Comparison of ENCODE assay signal across 21 mouse cellular contexts in genomic region chr9:21025258-21025810, GRCm38 (mm10). TPM values are rescaled to one million over a fixed set of nuclear protein-coding genes. Genes with fewer than 3 reads are reported as not detected.
A peak's percentile ranks its signal among the peaks of the same experiment; 100 is the strongest.
DNase-seq lines count a peak whose midpoint lies in the region; ATAC-seq and TF ChIP-seq lines count a peak whose summit lies in the region.
"Had no signal": no experiment of that assay in that cellular context is flagged by ENCODE, and none has a peak within 500 bp of the region (broad histone marks: within the 10 kb centered on the region; RNA-seq: fewer than 3 reads in every experiment).

No protein-coding gene starts in this region.

- H3K4me1 ChIP-seq in embryonic facial prominence, embryonic 14.5 days (ENCODE audit: control insufficient read depth, insufficient read depth, low read length) = peaks cover 12% of the 10 kb centered on the region; the same call in 1 of the 2 replicates
- peaks cover 21% of the 10 kb centered on the region for H3K4me1 ChIP-seq in embryonic facial prominence, embryonic 10.5 days
- peaks cover 5% of the 10 kb centered on the region for H3K4me1 ChIP-seq in midbrain, embryonic 11.5 days (ENCODE audit: control insufficient read depth, insufficient read depth, low read length)
- peaks cover 7% of the 10 kb centered on the region; the same call in 1 of the 2 replicates for H3K4me1 ChIP-seq in midbrain, postnatal 0 days (ENCODE audit: insufficient read depth, low read length)
- peaks cover 11% of the 10 kb centered on the region for H3K4me1 ChIP-seq in hindbrain, embryonic 16.5 days (ENCODE audit: control insufficient read depth, insufficient read depth, low read depth, low read length)

- no peak for TF ChIP-seq CTCF in midbrain, postnatal 0 days (IDR thresholded peaks at IDR 0.05)

- no peak overlapping the region for H3K4me3 ChIP-seq in embryonic facial prominence, embryonic 14.5 days (ENCODE audit: low read depth, low read length)
- no peak overlapping the region for H3K4me3 ChIP-seq in embryonic facial prominence, embryonic 10.5 days
- H3K4me3 ChIP-seq in midbrain, embryonic 11.5 days (ENCODE audit: low read depth, low read length) = no peak overlapping the region
- no peak overlapping the region for H3K4me3 ChIP-seq in midbrain, postnatal 0 days (ENCODE audit: low read depth, low read length)
- H3K4me3 ChIP-seq in hindbrain, embryonic 16.5 days (ENCODE audit: low read length) = no peak overlapping the region
- H3K4me3 ChIP-seq: hindbrain, embryonic 12.5 days had no signal

- no peak for DNase-seq in embryonic facial prominence, embryonic 14.5 days (ENCODE audit: low spot score)
- no peak for DNase-seq in embryonic facial prominence, embryonic 10.5 days (ENCODE audit: low spot score)
- peak; percentile 35 for DNase-seq in midbrain, embryonic 11.5 days (ENCODE audit: low spot score, missing footprints)
- no peak for DNase-seq in midbrain, postnatal 0 days (ENCODE audit: low spot score)
- DNase-seq in lung, postnatal 25 days (ENCODE audit: low spot score) = peak; percentile 87
- no peak for DNase-seq in left cerebral cortex, postnatal 10 days (ENCODE audit: extremely low spot score in 1 of 2, low spot score in 2 of 2)
- no peak for DNase-seq in kidney, postnatal 10 days
- DNase-seq: adrenal gland, adult 2 months; cerebellum, postnatal 36 days; kidney, adult 2 months; kidney, postnatal 25 days; layer of hippocampus, adult 9-11 months; midbrain, embryonic 14.5 days; thymus, adult 2 months had no signal

- no peak overlapping the region for H3K4me2 ChIP-seq in embryonic facial prominence, embryonic 14.5 days (ENCODE audit: low read depth, low read length)
- H3K4me2 ChIP-seq in midbrain, embryonic 11.5 days = no peak overlapping the region
- no peak overlapping the region for H3K4me2 ChIP-seq in midbrain, postnatal 0 days (ENCODE audit: low read depth, low read length, poor library complexity, severe bottlenecking)
- no peak overlapping the region for H3K4me2 ChIP-seq in hindbrain, embryonic 16.5 days (ENCODE audit: low read length)
- H3K4me2 ChIP-seq: hindbrain, embryonic 12.5 days had no signal

- no peak overlapping the region for H3K27ac ChIP-seq in embryonic facial prominence, embryonic 14.5 days (replicated peaks; ENCODE audit: low read depth, low read length)
- no peak overlapping the region for H3K27ac ChIP-seq in embryonic facial prominence, embryonic 10.5 days (replicated peaks)
- no peak overlapping the region for H3K27ac ChIP-seq in midbrain, embryonic 11.5 days (ENCODE audit: low read depth, low read length)
- H3K27ac ChIP-seq in midbrain, postnatal 0 days (ENCODE audit: low read depth, low read length) = no peak overlapping the region
- no peak overlapping the region for H3K27ac ChIP-seq in hindbrain, embryonic 16.5 days (ENCODE audit: low read depth, low read length)
- H3K27ac ChIP-seq: hindbrain, embryonic 12.5 days had no signal

- H3K27me3 ChIP-seq in embryonic facial prominence, embryonic 14.5 days (replicated peaks; ENCODE audit: control insufficient read depth, insufficient read depth, low read length) = peaks cover 25% of the 10 kb centered on the region
- peaks cover 59% of the 10 kb centered on the region for H3K27me3 ChIP-seq in embryonic facial prominence, embryonic 10.5 days (replicated peaks; ENCODE audit: low read depth, poor library complexity, severe bottlenecking)
- peaks cover 24% of the 10 kb centered on the region for H3K27me3 ChIP-seq in midbrain, embryonic 11.5 days (ENCODE audit: control insufficient read depth, insufficient read depth, low read length)
- H3K27me3 ChIP-seq in midbrain, postnatal 0 days (ENCODE audit: insufficient read depth, low read length) = peaks cover 25% of the 10 kb centered on the region
- peaks cover 18% of the 10 kb centered on the region for H3K27me3 ChIP-seq in hindbrain, embryonic 16.5 days (replicated peaks; ENCODE audit: control insufficient read depth, insufficient read depth, low read length)

- H3K9me3 ChIP-seq in embryonic facial prominence, embryonic 14.5 days (ENCODE audit: control insufficient read depth, low read length) = no peaks in the 10 kb centered on the region
- no peaks in the 10 kb centered on the region for H3K9me3 ChIP-seq in embryonic facial prominence, embryonic 10.5 days
- no peaks in the 10 kb centered on the region for H3K9me3 ChIP-seq in midbrain, embryonic 11.5 days (ENCODE audit: control insufficient read depth, low read length)
- no peaks in the 10 kb centered on the region for H3K9me3 ChIP-seq in midbrain, postnatal 0 days (ENCODE audit: low read length)
- H3K9me3 ChIP-seq in hindbrain, embryonic 16.5 days (ENCODE audit: control insufficient read depth, low read length) = no peaks in the 10 kb centered on the region
- H3K9me3 ChIP-seq: hindbrain, embryonic 12.5 days had no signal

- WGBS in embryonic facial prominence, embryonic 14.5 days = 65% methylated on average over 19 of the region's 19 CpGs
- 74% methylated on average over 19 of the region's 19 CpGs for WGBS in embryonic facial prominence, embryonic 10.5 days
- WGBS in midbrain, embryonic 11.5 days = 75% methylated on average over 19 of the region's 19 CpGs
- WGBS in midbrain, postnatal 0 days = 76% methylated on average over 19 of the region's 19 CpGs
- 70% methylated on average over 19 of the region's 19 CpGs for WGBS in hindbrain, embryonic 16.5 days

- H3K36me3 ChIP-seq in embryonic facial prominence, embryonic 14.5 days (ENCODE audit: control insufficient read depth, insufficient read depth, low read length) = no peaks in the 10 kb centered on the region
- no peaks in the 10 kb centered on the region for H3K36me3 ChIP-seq in embryonic facial prominence, embryonic 10.5 days (replicated peaks)
- no peaks in the 10 kb centered on the region for H3K36me3 ChIP-seq in midbrain, embryonic 11.5 days (ENCODE audit: control insufficient read depth, insufficient read depth, low read length)
- no peaks in the 10 kb centered on the region for H3K36me3 ChIP-seq in midbrain, postnatal 0 days (ENCODE audit: insufficient read depth, low read length)
- no peaks in the 10 kb centered on the region for H3K36me3 ChIP-seq in hindbrain, embryonic 16.5 days (ENCODE audit: control insufficient read depth, insufficient read depth, low read length)
- H3K36me3 ChIP-seq: hindbrain, embryonic 12.5 days had no signal

- ATAC-seq in embryonic facial prominence, embryonic 14.5 days (ENCODE audit: low read depth) = no peak
- no peak for ATAC-seq in midbrain, embryonic 11.5 days (ENCODE audit: low FRiP score)
- no peak for ATAC-seq in midbrain, postnatal 0 days (ENCODE audit: low FRiP score)
- no peak for ATAC-seq in hindbrain, embryonic 16.5 days
- ATAC-seq: forebrain, embryonic 16.5 days had no signal

- intact Hi-C loops in left cerebral cortex, postnatal 10 days (cut with DNase I) = no loop called here

- H3K9ac ChIP-seq in embryonic facial prominence, embryonic 14.5 days (ENCODE audit: low read depth, low read length) = 0 out of 2 replicates have a peak overlapping the region, but pooled peaks have one; percentile 40
- H3K9ac ChIP-seq in midbrain, embryonic 11.5 days (ENCODE audit: low read length) = no peak overlapping the region
- H3K9ac ChIP-seq in midbrain, postnatal 0 days (replicated peaks; ENCODE audit: low read length, poor library complexity, severe bottlenecking) = no peak overlapping the region
- H3K9ac ChIP-seq in hindbrain, embryonic 16.5 days (ENCODE audit: low read depth, low read length) = no peak overlapping the region
- H3K9ac ChIP-seq: hindbrain, embryonic 12.5 days had no signal

RNA-seq across cellular contexts. Expression of gene Icam4, which starts 3.8 kb away (rescaled TPM):
- 0.65 and 0.69 TPM in 2 replicates for polyA plus RNA-seq in embryonic facial prominence, embryonic 14.5 days (2014; fragmentation: Nextera tagmentation; extraction: Ambion mirVana)
- 3.8 and 5.1 TPM in 2 replicates for polyA plus RNA-seq in embryonic facial prominence, embryonic 10.5 days (2016; fragmentation: Nextera tagmentation; extraction: Ambion mirVana)
- polyA plus RNA-seq in midbrain, embryonic 11.5 days (2014; fragmentation: Nextera tagmentation; extraction: Ambion mirVana) = 5.4 and 9.2 TPM in 2 replicates
- not detected in 2 replicates for total RNA-seq in midbrain, postnatal 0 days (2014; rRNA removed)
- polyA plus RNA-seq in midbrain, postnatal 0 days (2015; fragmentation: Nextera tagmentation; extraction: Ambion mirVana) = 0.30 TPM in 1 of 2 replicates, not detected in the other
- total RNA-seq in left cerebral cortex, postnatal 10 days (2021) = under 1 TPM in 1 of 2 experiments, not detected in 1; 0.63 TPM
- polyA plus RNA-seq in hindbrain, embryonic 16.5 days (2015; fragmentation: Nextera tagmentation; extraction: Ambion mirVana) = 0.27 and 0.29 TPM in 2 replicates
- total RNA-seq: neutrophil, adult 5-6 weeks had no signal
- polyA plus RNA-seq: forebrain, embryonic 16.5 days; midbrain, embryonic 14.5 days had no signal

RNA-seq across cellular contexts. Expression of gene Icam5, which starts 6.5 kb away (rescaled TPM):
- polyA plus RNA-seq in embryonic facial prominence, embryonic 14.5 days (2014; fragmentation: Nextera tagmentation; extraction: Ambion mirVana) = 0.19 TPM in 1 of 2 replicates, not detected in the other
- polyA plus RNA-seq in embryonic facial prominence, embryonic 10.5 days (2016; fragmentation: Nextera tagmentation; extraction: Ambion mirVana) = not detected in 2 replicates
- not detected in 2 replicates for polyA plus RNA-seq in midbrain, embryonic 11.5 days (2014; fragmentation: Nextera tagmentation; extraction: Ambion mirVana)
- total RNA-seq in midbrain, postnatal 0 days (2014; rRNA removed) = 6.3 and 7.7 TPM in 2 replicates
- polyA plus RNA-seq in midbrain, postnatal 0 days (2015; fragmentation: Nextera tagmentation; extraction: Ambion mirVana) = 4.1 and 4.2 TPM in 2 replicates
- 100 to 1,000 TPM; 204 to 220 TPM for total RNA-seq in left cerebral cortex, postnatal 10 days (2021)
- polyA plus RNA-seq in hindbrain, embryonic 16.5 days (2015; fragmentation: Nextera tagmentation; extraction: Ambion mirVana) = 2.8 and 3.2 TPM in 2 replicates
- total RNA-seq: gastrocnemius, adult 18-20 months; granulocyte monocyte progenitor cell, adult 5-6 weeks; neutrophil, adult 5-6 weeks had no signal
- polyA plus RNA-seq: embryonic facial prominence, embryonic 11.5 days had no signal

RNA-seq across cellular contexts. Expression of gene Icam1, which starts 9.5 kb away (rescaled TPM):
- 18.6 and 20.0 TPM in 2 replicates for polyA plus RNA-seq in embryonic facial prominence, embryonic 14.5 days (2014; fragmentation: Nextera tagmentation; extraction: Ambion mirVana)
- 5.9 and 6.0 TPM in 2 replicates for polyA plus RNA-seq in embryonic facial prominence, embryonic 10.5 days (2016; fragmentation: Nextera tagmentation; extraction: Ambion mirVana)
- polyA plus RNA-seq in midbrain, embryonic 11.5 days (2014; fragmentation: Nextera tagmentation; extraction: Ambion mirVana) = 3.9 and 4.0 TPM in 2 replicates
- total RNA-seq in midbrain, postnatal 0 days (2014; rRNA removed) = 4.5 and 5.2 TPM in 2 replicates
- polyA plus RNA-seq in midbrain, postnatal 0 days (2015; fragmentation: Nextera tagmentation; extraction: Ambion mirVana) = 3.4 and 3.6 TPM in 2 replicates
- total RNA-seq in left cerebral cortex, postnatal 10 days (2021) = 1 to 10 TPM; 3.1 to 3.3 TPM
- 3.4 and 5.3 TPM in 2 replicates for polyA plus RNA-seq in hindbrain, embryonic 16.5 days (2015; fragmentation: Nextera tagmentation; extraction: Ambion mirVana)

RNA-seq across cellular contexts. Expression of gene Mrpl4, which starts 22.8 kb away (rescaled TPM):
- 110 and 119 TPM in 2 replicates for polyA plus RNA-seq in embryonic facial prominence, embryonic 14.5 days (2014; fragmentation: Nextera tagmentation; extraction: Ambion mirVana)
- polyA plus RNA-seq in embryonic facial prominence, embryonic 10.5 days (2016; fragmentation: Nextera tagmentation; extraction: Ambion mirVana) = 154 and 161 TPM in 2 replicates
- polyA plus RNA-seq in midbrain, embryonic 11.5 days (2014; fragmentation: Nextera tagmentation; extraction: Ambion mirVana) = 120 and 121 TPM in 2 replicates
- total RNA-seq in midbrain, postnatal 0 days (2014; rRNA removed) = 62.9 and 80.9 TPM in 2 replicates
- polyA plus RNA-seq in midbrain, postnatal 0 days (2015; fragmentation: Nextera tagmentation; extraction: Ambion mirVana) = 105 TPM in 2 replicates
- 10 to 100 TPM; 53.3 to 56.0 TPM for total RNA-seq in left cerebral cortex, postnatal 10 days (2021)
- 112 and 114 TPM in 2 replicates for polyA plus RNA-seq in hindbrain, embryonic 16.5 days (2015; fragmentation: Nextera tagmentation; extraction: Ambion mirVana)

RNA-seq across cellular contexts. Expression of gene Zglp1, which starts 41.6 kb away (rescaled TPM):
- polyA plus RNA-seq in embryonic facial prominence, embryonic 14.5 days (2014; fragmentation: Nextera tagmentation; extraction: Ambion mirVana) = 0.87 and 1.2 TPM in 2 replicates
- 0.70 and 1.8 TPM in 2 replicates for polyA plus RNA-seq in embryonic facial prominence, embryonic 10.5 days (2016; fragmentation: Nextera tagmentation; extraction: Ambion mirVana)
- polyA plus RNA-seq in midbrain, embryonic 11.5 days (2014; fragmentation: Nextera tagmentation; extraction: Ambion mirVana) = 0.86 and 2.1 TPM in 2 replicates
- 10.7 TPM in 1 of 2 replicates, not detected in the other for total RNA-seq in midbrain, postnatal 0 days (2014; rRNA removed)
- 0.20 TPM in 1 of 2 replicates, not detected in the other for polyA plus RNA-seq in midbrain, postnatal 0 days (2015; fragmentation: Nextera tagmentation; extraction: Ambion mirVana)
- under 1 TPM in 1 of 2 experiments, not detected in 1; 0.97 TPM for total RNA-seq in left cerebral cortex, postnatal 10 days (2021)
- polyA plus RNA-seq in hindbrain, embryonic 16.5 days (2015; fragmentation: Nextera tagmentation; extraction: Ambion mirVana) = 1.5 and 2.1 TPM in 2 replicates
- total RNA-seq: adrenal gland, adult 2 months; gastrocnemius, adult 18-20 months; granulocyte monocyte progenitor cell, adult 5-6 weeks; neutrophil, adult 5-6 weeks had no signal
- polyA plus RNA-seq: adrenal gland, adult 2 months; hindbrain, embryonic 12.5 days; kidney, adult 2 months had no signal

Comparison
In these comparisons a context has a peak if more than half of its experiments do, and no peak if none do; other contexts are left out.
1. DNase-seq: peak in midbrain, embryonic 11.5 days (single experiment) and lung, postnatal 25 days (single experiment); none in embryonic facial prominence, embryonic 14.5 days (single experiment), embryonic facial prominence, embryonic 10.5 days (single experiment), midbrain, postnatal 0 days (single experiment), left cerebral cortex, postnatal 10 days (0 of 2) and kidney, postnatal 10 days (single experiment).